Mouse (Mus musculus) CD4-positive, CD25-positive, alpha-beta regulatory T cell, adult 9 weeks (primary cell): ENCODE measurements around the gene Tmem39a. TPM values are rescaled to one million over a fixed set of nuclear protein-coding genes. Genes with fewer than 3 reads are reported as not detected.

Experiments used
- polyA plus RNA-seq: library from polyadenylated mRNA; unstranded; fragments of 100-300 nt; shearing (Covaris generic); gene quantifications from one replicate; pipeline ENCODE4 v1.2.1, GENCODE M21; 2017

Tmem39a gene
- polyA plus RNA-seq = 53.8 TPM

DNA sequence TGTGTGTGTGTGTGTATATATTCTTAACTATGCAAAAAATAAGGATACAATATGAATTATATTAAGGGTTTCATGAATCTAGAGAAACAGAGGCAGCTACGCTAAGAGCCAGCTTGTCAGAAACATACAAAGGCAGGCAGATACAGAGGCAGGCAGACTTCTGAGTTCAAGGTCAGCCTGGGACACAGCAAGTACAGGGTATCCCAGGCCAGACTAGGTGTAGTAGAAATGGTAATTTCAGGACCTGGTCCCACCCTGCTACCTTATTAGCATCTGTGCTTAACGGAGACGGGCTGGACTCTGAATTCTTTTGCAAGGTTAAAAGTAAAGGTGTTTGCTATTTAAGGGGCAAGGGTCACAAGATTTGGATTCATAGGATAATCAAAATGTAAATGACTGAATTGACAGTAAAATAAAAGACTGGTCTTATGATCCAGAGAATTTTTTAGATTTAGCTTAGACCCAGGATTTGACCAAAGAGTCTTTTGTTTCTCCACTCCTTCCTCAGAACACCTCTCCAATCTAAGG is at the start of gene Tmem39a:
Gene Tmem39a (plus strand): TSS at position 478 of the 528 bp plus-strand sequence.

DNA sequence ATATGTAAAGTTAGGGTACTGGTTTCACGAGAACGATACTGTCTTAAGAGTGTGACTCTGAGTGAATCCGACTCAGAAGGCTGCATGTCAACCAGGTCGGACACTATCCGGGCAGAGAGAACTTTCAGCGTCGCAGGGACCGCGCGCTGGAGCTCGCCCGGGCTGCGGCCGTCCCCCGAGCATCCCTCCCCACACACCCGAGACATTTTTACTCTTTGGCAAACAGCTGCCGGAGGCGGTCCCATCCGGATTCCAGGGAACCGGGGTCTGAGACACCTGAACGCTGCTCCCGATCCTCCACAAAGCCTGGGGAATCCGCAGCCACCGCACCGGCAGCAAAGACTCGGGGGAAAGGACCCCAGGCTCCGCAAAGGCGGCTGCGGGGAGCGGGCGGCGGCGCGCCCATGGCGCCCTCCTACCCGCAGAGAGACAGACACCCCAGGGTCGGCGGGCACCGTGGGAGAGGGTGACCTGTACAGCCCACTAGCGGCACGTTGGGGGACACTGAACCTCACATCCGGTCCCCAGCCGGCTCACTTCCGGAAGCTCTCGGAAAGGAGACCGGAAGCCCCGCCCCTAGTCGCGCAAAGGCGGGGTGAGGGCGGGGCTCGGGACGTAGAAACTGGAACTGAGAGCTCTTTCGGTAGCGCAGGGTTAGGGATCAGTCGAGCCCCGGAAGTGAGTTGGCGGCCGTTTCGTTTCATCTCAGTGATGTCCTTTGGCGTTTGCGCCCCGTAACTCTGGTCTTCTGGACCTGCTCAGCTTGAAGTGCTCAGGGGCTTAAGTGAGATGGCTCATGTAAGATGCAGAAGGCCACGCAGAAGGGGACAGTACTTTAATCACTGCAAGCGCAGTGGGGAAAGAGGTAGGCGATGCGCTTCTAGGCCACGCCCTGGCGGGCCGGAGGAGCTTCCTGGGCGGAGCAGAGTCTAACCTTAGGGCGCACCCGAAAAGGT is 36.1 kb upstream of the Tmem39a start, which contains the start of gene Timmdc1:
Gene Timmdc1 (minus strand): TSS at position 535 of the 956 bp plus-strand sequence.

DNA sequence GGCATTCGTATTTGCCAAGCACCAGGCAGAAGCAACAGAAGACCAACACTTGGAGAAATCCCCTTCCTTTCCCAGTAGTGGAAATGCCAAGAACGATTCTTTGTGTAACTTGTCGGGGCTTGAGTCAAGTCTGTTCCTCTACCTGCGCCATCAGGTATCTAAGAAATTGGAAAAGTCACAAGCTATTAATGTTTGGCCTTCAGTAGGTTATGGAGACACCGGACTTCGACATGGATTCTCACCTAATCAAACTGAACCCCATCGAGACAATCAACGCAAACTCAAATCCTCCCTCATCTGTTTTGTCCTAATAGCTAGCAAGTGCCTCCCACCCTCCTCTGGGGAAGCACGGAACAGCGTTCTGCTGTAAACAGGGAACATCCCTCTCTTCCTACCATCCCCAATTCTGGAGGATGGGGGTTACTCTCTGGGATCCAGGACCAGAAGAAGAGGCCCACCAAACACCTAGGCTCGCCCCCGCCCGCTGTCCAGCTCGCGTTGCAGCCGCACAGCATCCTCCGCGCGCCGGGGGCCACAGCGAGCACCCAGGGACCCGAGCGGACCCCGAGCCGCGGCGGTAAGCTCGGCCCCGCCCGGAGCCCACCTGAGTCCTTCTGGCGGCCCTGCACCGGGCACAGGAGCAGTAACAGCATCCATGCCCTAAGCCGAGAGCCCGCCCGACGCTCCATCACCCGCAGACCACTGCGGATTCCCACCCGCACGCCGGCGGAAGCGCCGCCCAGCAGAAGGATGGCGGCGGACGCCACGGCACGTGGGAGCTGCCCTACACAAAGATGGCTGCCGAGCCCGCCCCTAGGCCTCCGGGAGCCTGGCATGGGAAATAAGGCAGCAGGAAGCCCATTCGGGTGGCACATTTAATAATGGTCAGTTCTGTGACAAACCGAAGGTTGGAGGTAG is 8.8 kb upstream of the Tmem39a start, which contains the start of gene Poglut1:
Gene Poglut1 (minus strand): TSS at position 780 of the 918 bp plus-strand sequence.

Other genes with a start within 250 kb of the Tmem39a start
- not detected for gene Maats1, start 216.6 kb upstream of the Tmem39a start, polyA plus RNA-seq
- 238 TPM for gene Cox17, start 211.7 kb upstream of the Tmem39a start, polyA plus RNA-seq
- not detected for gene Gm21987, start 211.7 kb upstream of the Tmem39a start, polyA plus RNA-seq
- gene Popdc2, start 196.5 kb upstream of the Tmem39a start, polyA plus RNA-seq = 1.4 TPM
- not detected for gene Pla1a, start 125.6 kb upstream of the Tmem39a start, polyA plus RNA-seq
- gene Adprh, start 106.0 kb upstream of the Tmem39a start, polyA plus RNA-seq = 118 TPM
- 3.5 TPM for gene Cd80, start 103.1 kb upstream of the Tmem39a start, polyA plus RNA-seq
- 8.9 TPM for gene Timmdc1, start 36.0 kb upstream of the Tmem39a start, polyA plus RNA-seq
- 53.5 TPM for gene Poglut1, start 8.4 kb upstream of the Tmem39a start, polyA plus RNA-seq
- 44.1 TPM for gene Arhgap31, start 154.6 kb downstream of the Tmem39a start, polyA plus RNA-seq
- gene B4galt4, start 183.6 kb downstream of the Tmem39a start, polyA plus RNA-seq = 7.2 TPM
- not detected for gene Upk1b, start 241.6 kb downstream of the Tmem39a start, polyA plus RNA-seq